ENCODE assay signal across 5 mouse cellular contexts in the genomic region with DNA sequence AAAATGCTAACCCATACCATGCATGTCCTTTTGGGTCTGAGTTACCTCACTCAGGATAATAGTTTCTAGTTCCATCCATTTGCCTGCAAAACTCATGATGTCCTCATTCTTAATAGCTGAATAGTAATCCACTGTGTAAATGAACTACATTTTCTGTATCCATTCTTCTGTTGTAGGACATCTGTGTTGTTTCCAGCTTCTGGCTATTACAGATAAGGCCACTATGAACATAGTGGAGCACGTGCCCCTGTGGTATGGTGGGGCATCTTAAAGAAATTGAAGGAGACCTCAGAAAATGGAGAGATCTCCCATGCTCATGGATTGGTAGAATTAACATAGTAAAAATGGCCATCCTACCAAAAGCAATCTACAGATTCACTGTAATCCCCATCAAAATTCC. TPM values are rescaled to one million over a fixed set of nuclear protein-coding genes. Genes with fewer than 3 reads are reported as not detected.
DNase-seq lines count a peak whose midpoint lies in the region; ATAC-seq and TF ChIP-seq lines count a peak whose summit lies in the region.
"Not testable (repeated sequence)": the region's sequence is repeated elsewhere in the genome, so short reads cannot be mapped to it uniquely, and the experiment has no call there.

No protein-coding gene starts in this region.

- H3K9me3 ChIP-seq in MEL (replicated peaks; ENCODE audit: insufficient read depth, low read length); liver, embryonic 13.5 days (replicated peaks); liver, embryonic 15.5 days (replicated peaks); liver, postnatal 0 days (ENCODE audit: low read length): not testable (repeated sequence)

- TF ChIP-seq CTCF in MEL (IDR thresholded peaks at IDR 0.05 in 2 of 3, conservative IDR thresholded peaks at IDR 0.05 in 1 of 3; ENCODE audit: control insufficient read depth in 1 of 3, insufficient read depth in 1 of 3, low read depth in 2 of 3, low read length in 3 of 3, poor library complexity in 1 of 3, severe bottlenecking in 1 of 3); liver, postnatal 0 days (IDR thresholded peaks at IDR 0.05; ENCODE audit: low read depth): not testable (repeated sequence)

- H3K4me3 ChIP-seq in MEL (ENCODE audit: control insufficient read depth in 1 of 2, insufficient read depth in 1 of 2, low read depth in 2 of 2, low read length in 2 of 2); liver, embryonic 13.5 days (replicated peaks); liver, embryonic 15.5 days (replicated peaks); liver, postnatal 0 days (ENCODE audit: low read depth, low read length): not testable (repeated sequence)

- not testable (repeated sequence) for H3K27ac ChIP-seq in MEL (ENCODE audit: control insufficient read depth, low read depth, low read length); liver, postnatal 0 days (ENCODE audit: low read depth)
- H3K27ac ChIP-seq in liver, embryonic 13.5 days = peak overlapping the region; percentile 62
- peak overlapping the region; percentile 57 for H3K27ac ChIP-seq in liver, embryonic 15.5 days (replicated peaks)

- not testable (repeated sequence) for H3K79me2 ChIP-seq in MEL (ENCODE audit: control insufficient read depth, insufficient read depth, low read length, poor library complexity)

- peaks cover 0 to 13% of the 10 kb centered on the region in 2 experiments; a peak in 2 of 4 replicates for H3K36me3 ChIP-seq in MEL (ENCODE audit: control insufficient read depth in 1 of 2, insufficient read depth in 2 of 2, low read length in 2 of 2)
- not testable (repeated sequence) for H3K36me3 ChIP-seq in liver, embryonic 13.5 days; liver, embryonic 15.5 days (replicated peaks); liver, postnatal 0 days (replicated peaks; ENCODE audit: insufficient read depth, low read length)

- DNase-seq in MEL (ENCODE audit: low read depth, low spot score) (peak; percentile 21), liver (peak; percentile 17)
- peak; percentile 29 for DNase-seq in liver, embryonic 13.5 days
- not testable (repeated sequence) for DNase-seq in liver, postnatal 0 days

- TF ChIP-seq RAD21 in MEL (IDR thresholded peaks at IDR 0.05; ENCODE audit: low read depth, low read length) = not testable (repeated sequence)

- peaks cover 6 to 13% of the 10 kb centered on the region in 2 experiments for H3K4me1 ChIP-seq in MEL (ENCODE audit: control insufficient read depth in 1 of 2, insufficient read depth in 2 of 2, low read length in 2 of 2)
- H3K4me1 ChIP-seq in liver, embryonic 13.5 days (replicated peaks) = peaks cover 63% of the 10 kb centered on the region
- H3K4me1 ChIP-seq in liver, embryonic 15.5 days (replicated peaks) = peaks cover 63% of the 10 kb centered on the region
- peaks cover 35% of the 10 kb centered on the region for H3K4me1 ChIP-seq in liver, postnatal 0 days (ENCODE audit: insufficient read depth)

- TF ChIP-seq EP300 in MEL (IDR thresholded peaks at IDR 0.05; ENCODE audit: low read depth in 1 of 2, low read length in 2 of 2) = peak in 1 of 2 experiments; percentile 46; a peak in 2 of 4 replicates
- peak; percentile 81 for TF ChIP-seq EP300 in liver, postnatal 0 days (IDR thresholded peaks at IDR 0.05; ENCODE audit: low read depth)

- WGBS in liver, embryonic 13.5 days (ENCODE audit: insufficient replicate concordance) = 24% methylated on average over 1 of the region's 1 CpGs
- 21% methylated on average over 1 of the region's 1 CpGs for WGBS in liver, embryonic 15.5 days (ENCODE audit: insufficient replicate concordance)
- WGBS in liver, postnatal 0 days (ENCODE audit: insufficient replicate concordance) = 26% methylated on average over 1 of the region's 1 CpGs

- not testable (repeated sequence) for ATAC-seq in liver, embryonic 13.5 days (ENCODE audit: low read depth); liver, embryonic 15.5 days (ENCODE audit: insufficient read depth); liver, postnatal 0 days

- TF ChIP-seq POLR2A in MEL (IDR thresholded peaks at IDR 0.05; ENCODE audit: control insufficient read depth in 1 of 2, insufficient read depth in 1 of 2, low read depth in 1 of 2, low read length in 2 of 2, poor library complexity in 1 of 2) = not testable (repeated sequence)

- H3K27me3 ChIP-seq in MEL (ENCODE audit: control insufficient read depth in 1 of 2, insufficient read depth in 2 of 2, low read length in 2 of 2); liver, embryonic 13.5 days; liver, embryonic 15.5 days; liver, postnatal 0 days (ENCODE audit: insufficient read depth, low read length): not testable (repeated sequence)

- not testable (repeated sequence) for H3K9ac ChIP-seq in MEL (ENCODE audit: control insufficient read depth, low read depth, low read length, poor library complexity, severe bottlenecking); liver, embryonic 15.5 days; liver, postnatal 0 days (replicated peaks)
- 0 out of 2 replicates have a peak overlapping the region, but pooled peaks have one; percentile 6 for H3K9ac ChIP-seq in liver, embryonic 13.5 days

- H3K4me2 ChIP-seq in liver, embryonic 13.5 days = 0 out of 2 replicates have a peak overlapping the region, but pooled peaks have one; percentile 33
- not testable (repeated sequence) for H3K4me2 ChIP-seq in liver, embryonic 15.5 days; liver, postnatal 0 days (ENCODE audit: low read depth, low read length)

TF ChIP-seq in MEL, 35 proteins besides CTCF, POLR2A, EP300 and RAD21:
- TF ChIP-seq TAL1 (IDR thresholded peaks at IDR 0.05; ENCODE audit: low read length) = peak; percentile 71
- peak; percentile 63; the same call in 1 of the 2 replicates for TF ChIP-seq MAX (IDR thresholded peaks at IDR 0.05; ENCODE audit: low read length)
- peak; percentile 61 for TF ChIP-seq USF1 (IDR thresholded peaks at IDR 0.05; ENCODE audit: low read depth, low read length)
- peak; percentile 87 for TF ChIP-seq BHLHE40 (IDR thresholded peaks at IDR 0.05; ENCODE audit: borderline replicate concordance, low read depth, low read length)
- TF ChIP-seq TCF12 (IDR thresholded peaks at IDR 0.05; ENCODE audit: low read depth, low read length) = 0 out of 2 replicates have a peak, but pooled peaks have one; percentile 31
TF ChIP-seq in MEL: peak in this region for 5; not testable (repeated sequence) for 30.

RNA-seq across cellular contexts. Expression of a gene that starts 4.9 kb away (rescaled TPM):
- 32.5 and 36.3 TPM in 2 replicates for total RNA-seq in MEL (2012; rRNA removed)
- 10 to 100 TPM in 1 of 2 experiments, not detected in 1; 47.2 TPM for polyA plus RNA-seq in MEL (2012; ENCODE audit: insufficient read depth in 1 of 2, insufficient read length in 2 of 2, low read depth in 1 of 2, low replicate concordance in 2 of 2, missing spikeins in 1 of 2)
- 30.2 and 39.9 TPM in 2 replicates for polyA plus RNA-seq in liver, embryonic 13.5 days (2015; fragmentation: Nextera tagmentation; extraction: Ambion mirVana)
- 25.0 and 25.6 TPM in 2 replicates for polyA plus RNA-seq in liver, embryonic 15.5 days (2015; fragmentation: Nextera tagmentation; extraction: Ambion mirVana)
- 16.1 and 17.5 TPM in 2 replicates for polyA plus RNA-seq in liver, postnatal 0 days (2015; fragmentation: Nextera tagmentation; extraction: Ambion mirVana)

RNA-seq across cellular contexts. Expression of a gene that starts 48.6 kb away (rescaled TPM):
- total RNA-seq in MEL (2012; rRNA removed) = 8.9 and 11.2 TPM in 2 replicates
- 1 to 10 TPM in 1 of 2 experiments, not detected in 1; 6.7 TPM for polyA plus RNA-seq in MEL (2012; ENCODE audit: insufficient read depth in 1 of 2, insufficient read length in 2 of 2, low read depth in 1 of 2, low replicate concordance in 2 of 2, missing spikeins in 1 of 2)
- 3.5 and 4.6 TPM in 2 replicates for polyA plus RNA-seq in liver, embryonic 13.5 days (2015; fragmentation: Nextera tagmentation; extraction: Ambion mirVana)
- 3.1 TPM in 2 replicates for polyA plus RNA-seq in liver, embryonic 15.5 days (2015; fragmentation: Nextera tagmentation; extraction: Ambion mirVana)
- 1.7 and 1.9 TPM in 2 replicates for polyA plus RNA-seq in liver, postnatal 0 days (2015; fragmentation: Nextera tagmentation; extraction: Ambion mirVana)
